Mouse (Mus musculus): ENCODE data around the gene Tbx3.
A peak's percentile ranks its signal among the peaks of the same experiment; 100 is the strongest.

Tbx3 gene

DNA sequence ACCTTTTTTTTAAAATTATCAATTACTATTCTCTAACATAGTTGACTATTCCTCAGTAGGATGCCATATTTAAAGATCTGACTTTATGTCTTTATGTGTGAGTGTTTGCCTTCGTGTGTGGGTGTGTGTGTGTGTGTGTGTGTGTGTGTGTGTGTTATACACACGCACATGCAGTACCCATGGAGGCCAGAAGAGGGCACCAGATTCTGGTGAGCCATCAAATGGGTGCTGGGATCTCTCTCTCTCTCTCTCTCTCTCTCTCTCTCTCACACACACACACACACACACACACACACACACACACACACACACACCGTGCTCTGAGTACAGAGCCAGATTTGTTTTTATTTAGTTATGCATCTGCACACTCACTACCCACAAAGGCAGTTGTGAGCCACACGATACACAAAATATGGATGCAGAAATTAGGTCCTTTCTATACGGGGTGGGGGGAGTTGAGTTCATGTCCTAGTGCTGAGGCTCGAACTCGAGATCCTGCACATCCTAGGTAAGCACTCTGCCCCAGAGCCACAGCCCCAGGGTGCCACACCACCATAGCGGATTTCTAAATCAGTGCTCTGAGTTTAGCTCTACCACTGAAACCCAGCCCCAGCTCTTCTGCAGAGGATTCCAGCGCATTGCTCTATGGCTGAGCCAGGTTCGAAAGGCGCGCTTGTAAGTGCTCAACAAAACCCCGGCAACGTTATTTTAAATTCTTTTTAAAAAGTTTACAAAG lies 38.5 kb downstream of the Tbx3 start:
- no peak for DNase-seq (ENCODE audit: low read depth)

GRCm38 (mm10) chr5:119709826-119710559 lies 39.5 kb downstream of the Tbx3 start:
- no peak for DNase-seq (ENCODE audit: low read depth)

- no peak for DNase-seq (ENCODE audit: low read depth)
Observed at GRCm38 (mm10) chr5:119710756-119711155, 40.3 kb downstream of the Tbx3 start.

DNA sequence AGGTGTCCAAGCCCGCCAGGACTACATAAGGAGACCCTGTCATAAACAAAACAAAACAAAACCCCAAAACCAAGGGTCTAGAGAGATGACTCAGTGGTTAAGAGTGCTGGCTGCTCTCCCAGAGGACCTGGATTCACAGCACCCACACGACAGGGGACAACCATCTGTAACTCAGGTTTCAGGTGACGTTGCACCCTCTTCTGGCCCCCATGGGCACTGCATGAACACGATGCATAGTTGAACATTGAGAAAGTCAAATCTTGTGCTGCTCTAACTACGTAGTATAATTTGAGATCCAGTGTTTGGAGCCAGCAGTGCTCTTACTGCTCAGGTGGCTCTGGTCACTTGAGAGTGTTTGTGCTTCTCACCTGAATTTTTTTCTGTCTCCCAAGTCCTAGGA lies 41.2 kb downstream of the Tbx3 start:
- DNase-seq (ENCODE audit: low read depth), result no peak

DNA sequence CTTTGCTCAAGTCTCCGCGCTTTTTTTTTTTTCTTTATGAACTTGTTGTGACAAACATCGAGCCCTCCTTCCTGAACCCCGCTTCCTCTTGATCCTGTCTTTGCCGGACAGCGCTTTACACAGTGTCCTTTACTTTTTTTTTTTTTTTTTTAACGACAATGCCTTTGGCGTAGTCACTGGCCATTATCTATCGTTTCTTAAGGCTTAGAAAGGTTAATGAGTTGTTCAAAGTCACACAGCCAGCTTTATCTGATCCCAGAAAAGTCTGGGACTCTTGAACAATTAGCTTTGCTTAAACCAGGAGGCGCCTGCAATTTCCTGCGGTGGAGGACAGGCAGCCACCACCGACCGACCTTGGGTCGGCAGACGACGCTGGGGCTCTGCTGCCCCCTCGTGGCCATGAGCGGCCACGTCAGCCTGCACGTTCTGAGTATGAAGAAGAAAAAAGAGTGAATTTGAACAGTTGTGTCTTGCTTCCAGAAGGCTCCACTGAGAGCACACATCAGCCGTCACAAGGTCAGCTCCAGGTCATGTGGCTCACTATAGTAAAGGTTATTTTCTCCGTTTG lies 42.3 kb downstream of the Tbx3 start:
- peak; percentile 39 for DNase-seq (ENCODE audit: low read depth)

DNA sequence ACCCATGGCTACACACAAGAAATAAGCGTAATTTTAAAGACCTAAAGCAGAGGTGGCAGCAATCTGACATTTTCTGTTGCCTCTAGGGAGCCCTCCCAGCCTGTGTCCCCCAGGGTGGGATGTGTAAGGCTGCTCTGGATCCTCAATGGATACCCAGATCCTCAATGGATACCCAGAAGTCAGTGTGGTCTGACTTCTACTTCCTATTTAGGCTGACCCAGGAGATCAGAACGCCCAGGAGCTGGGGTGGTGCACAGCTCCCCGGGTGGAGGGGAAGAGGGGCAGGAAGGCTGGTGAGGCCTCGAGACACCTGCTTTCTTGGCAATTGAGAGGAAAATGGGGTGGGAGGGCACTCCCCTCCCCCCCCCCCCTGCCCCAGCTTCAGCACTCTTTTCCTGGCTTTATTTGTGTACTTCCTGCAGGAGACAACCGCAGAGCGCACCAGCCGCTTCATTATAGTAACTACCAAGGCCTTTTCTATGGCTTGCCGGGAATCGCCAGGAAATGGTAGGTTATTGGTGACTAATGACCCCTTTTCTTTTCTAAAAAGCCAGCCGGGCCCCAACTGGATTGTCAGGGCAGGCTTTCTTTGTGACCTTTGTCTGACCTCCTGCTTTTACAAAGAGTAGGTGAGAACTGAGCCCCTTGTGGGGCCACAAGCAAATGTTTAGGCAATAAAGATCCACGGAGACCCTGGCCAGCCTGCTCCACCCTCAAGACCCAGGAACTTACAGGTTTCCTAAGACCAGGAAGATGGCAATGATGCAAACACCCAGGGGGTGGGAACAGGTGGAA lies 50.2 kb downstream of the Tbx3 start:
- no peak for DNase-seq (ENCODE audit: low read depth)

DNA sequence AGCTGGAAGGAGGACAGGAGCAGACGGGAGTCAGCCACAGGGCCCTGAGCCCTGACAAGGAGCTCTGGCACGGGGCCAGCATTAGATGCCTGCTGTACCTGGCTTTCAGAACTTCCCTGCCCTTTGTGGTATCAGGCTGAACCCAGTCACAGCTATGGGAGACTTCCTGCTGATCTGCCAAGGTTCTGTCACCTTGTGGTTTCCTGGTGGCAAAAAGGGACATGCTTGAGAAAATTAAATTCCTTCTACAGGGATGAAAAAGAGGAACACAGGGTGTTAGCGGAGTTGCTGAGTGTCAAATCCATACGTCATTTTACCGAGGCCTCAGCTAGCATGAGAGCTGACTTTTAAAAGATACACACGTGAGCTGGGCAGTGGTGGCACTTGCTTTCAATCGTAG lies 62.5 kb downstream of the Tbx3 start:
- no peak for DNase-seq (ENCODE audit: low read depth)

Measured in induced T-regulatory cell, adult 2 months (primary cell).